Mouse (Mus musculus) frontal cortex, postnatal 14 days (tissue): ENCODE measurements around the gene Lmo7.

Experiments
- DNase-seq, 2 experiments: peaks; one replicate each; pipeline ENCODE4 v3.0.0; 2022; ENCODE audit warnings: low spot score in 2 of 2

Gene Lmo7

GRCm38 (mm10) chr14:101780016-101780415, 50.3 kb downstream of the Lmo7 start:
- no peak for DNase-seq

- no peak for DNase-seq
Observed at GRCm38 (mm10) chr14:101781219-101781618, 51.5 kb downstream of the Lmo7 start.

- DNase-seq: peak in 1 of 2 experiments; percentile 18
Observed at GRCm38 (mm10) chr14:101781943-101782510, 52.3 kb downstream of the Lmo7 start.

GRCm38 (mm10) chr14:101784315-101784945, 54.7 kb downstream of the Lmo7 start:
- DNase-seq: no peak

- DNase-seq: no peak
Observed at GRCm38 (mm10) chr14:101787903-101788302, 58.1 kb downstream of the Lmo7 start.

GRCm38 (mm10) chr14:101788475-101788874, 58.7 kb downstream of the Lmo7 start:
- DNase-seq: no peak

GRCm38 (mm10) chr14:101794553-101795177, 64.9 kb downstream of the Lmo7 start:
- DNase-seq: no peak

GRCm38 (mm10) chr14:101797930-101798500, 68.3 kb downstream of the Lmo7 start:
- no peak for DNase-seq

GRCm38 (mm10) chr14:101798766-101799165, 69.0 kb downstream of the Lmo7 start:
- DNase-seq: no peak

GRCm38 (mm10) chr14:101801674-101802073, 71.9 kb downstream of the Lmo7 start:
- DNase-seq: no peak

GRCm38 (mm10) chr14:101804119-101804518, 74.4 kb downstream of the Lmo7 start:
- no peak for DNase-seq

- DNase-seq: no peak
Observed at GRCm38 (mm10) chr14:101804562-101805327, 75.0 kb downstream of the Lmo7 start.

GRCm38 (mm10) chr14:101805328-101805697, 75.6 kb downstream of the Lmo7 start:
- DNase-seq: no peak

GRCm38 (mm10) chr14:101806058-101806457, 76.3 kb downstream of the Lmo7 start:
- DNase-seq: no peak

GRCm38 (mm10) chr14:101806607-101807006, 76.8 kb downstream of the Lmo7 start:
- DNase-seq: no peak

- DNase-seq: no peak
Observed at GRCm38 (mm10) chr14:101816450-101816849, 86.7 kb downstream of the Lmo7 start.

- no peak for DNase-seq
Observed at GRCm38 (mm10) chr14:101822390-101822789, 92.6 kb downstream of the Lmo7 start.

GRCm38 (mm10) chr14:101822871-101823270, 93.1 kb downstream of the Lmo7 start:
- DNase-seq: no peak

GRCm38 (mm10) chr14:101829676-101830075, 99.9 kb downstream of the Lmo7 start:
- no peak for DNase-seq

GRCm38 (mm10) chr14:101830116-101830515, 100.4 kb downstream of the Lmo7 start:
- no peak for DNase-seq

- DNase-seq: no peak
Observed at GRCm38 (mm10) chr14:101834109-101834508, 104.4 kb downstream of the Lmo7 start.

GRCm38 (mm10) chr14:101836401-101836800, 106.6 kb downstream of the Lmo7 start:
- DNase-seq: no peak
